Mouse (Mus musculus) limb, embryonic 14.5 days (tissue): ENCODE measurements at regions not wholly inside any gene's neighbourhood (a gene's known extent, or its start where the extent isn't known, plus 50 kb on each side); places are given as distances from the start of the nearest gene placed in this dataset.

Source experiments
- ATAC-seq: fragments of 200-750 bp; cut with Nextera tagmentation; 2 replicates; pipeline ENCODE4 v1.8.0; 2017; ENCODE audit warnings: low read depth, moderate number of reproducible peaks, moderate TSS enrichment; ENCODE audit not compliant: low FRiP score
- DNase-seq: peaks from one replicate; pipeline ENCODE4 v3.0.0-alpha.2; 2015; ENCODE audit warnings: low spot score
- H3K27ac ChIP-seq: fragments of 300-500 bp; sonication (generic); replicated peaks from 2 replicates; pipeline ENCODE4 v1.5.1; 2014; ENCODE audit warnings: low read depth, mild to moderate bottlenecking, low read length, moderate library complexity, mixed read lengths
- H3K27me3 ChIP-seq: fragments of 300-500 bp; sonication (generic); 2 replicates; pipeline ENCODE4 v1.6.1; 2014; ENCODE audit warnings: low read length, mixed read lengths; ENCODE audit not compliant: control insufficient read depth, insufficient read depth
- H3K36me3 ChIP-seq: fragments of 300-500 bp; sonication (generic); 2 replicates; pipeline ENCODE4 v1.6.1; 2014; ENCODE audit warnings: mild to moderate bottlenecking, low read length, moderate library complexity, mixed read lengths; ENCODE audit not compliant: control insufficient read depth, insufficient read depth
- H3K4me1 ChIP-seq: fragments of 300-500 bp; sonication (generic); 2 replicates; pipeline ENCODE4 v1.6.1; 2014; ENCODE audit warnings: antibody characterized with exemption, low read length, mixed read lengths; ENCODE audit not compliant: control insufficient read depth, insufficient read depth
- H3K4me2 ChIP-seq: fragments of 300-500 bp; sonication (generic); replicated peaks from 2 replicates; pipeline ENCODE4 v1.6.1; 2014; ENCODE audit warnings: low read depth, mild to moderate bottlenecking, low read length, moderate library complexity; ENCODE audit not compliant: severe bottlenecking
- H3K4me3 ChIP-seq: fragments of 300-500 bp; sonication (generic); replicated peaks from 2 replicates; pipeline ENCODE4 v1.5.1; 2014; ENCODE audit warnings: low read length
- H3K9ac ChIP-seq: fragments of 300-500 bp; sonication (generic); 2 replicates; pipeline ENCODE4 v1.6.1; 2014; ENCODE audit warnings: mild to moderate bottlenecking, low read depth, low read length, moderate library complexity; ENCODE audit not compliant: severe bottlenecking
- H3K9me3 ChIP-seq: fragments of 300-500 bp; sonication (generic); 2 replicates; pipeline ENCODE4 v1.6.1; 2016; ENCODE audit warnings: low read length; ENCODE audit not compliant: control insufficient read depth
- POLR2A ChIP-seq: fragments of 200-500 bp; IDR thresholded peaks from 2 replicates; pipeline ENCODE4 v1.8.0; 2012; ENCODE audit warnings: inconsistent platforms, mild to moderate bottlenecking, moderate library complexity, borderline replicate concordance; ENCODE audit not compliant: insufficient read depth, insufficient read length; ENCODE audit errors: extremely low read depth
- WGBS: fragments of 180-500 bp; shearing (Covaris S2); extraction: QIAGEN DNeasy Blood & Tissue Kit; methylation state at CpG from one replicate; pipeline ENCODE4 v1.1.7; 2014; 5-methylcytosine and 5-hydroxymethylcytosine counted together

DNA sequence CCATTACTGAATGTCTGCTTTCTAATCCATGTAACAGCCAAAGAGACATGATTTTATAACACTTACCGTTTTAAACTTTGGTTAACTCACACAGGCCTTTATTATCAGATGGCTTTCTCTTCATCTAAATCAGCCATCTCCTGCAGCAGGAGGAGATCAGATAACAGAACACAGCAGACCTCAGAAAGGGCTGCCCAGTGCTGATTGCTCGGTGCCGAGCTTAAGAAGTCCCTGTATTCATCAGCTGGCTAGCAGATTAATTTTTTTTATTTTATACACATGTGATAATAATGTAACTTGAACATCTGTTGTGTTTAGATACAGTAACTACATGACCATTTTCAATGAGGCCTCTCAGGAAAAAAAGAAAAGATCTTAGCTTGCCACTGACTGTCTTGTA lies 155.9 kb upstream of the Lpp start:
- Histone ChIP-seq H3K9ac (no peak overlapping the region), H3K27ac (no peak overlapping the region), H3K9me3 (no peaks in the 10 kb centered on the region), H3K27me3 (no peaks in the 10 kb centered on the region), H3K36me3 (no peaks in the 10 kb centered on the region), H3K4me2 (no peak overlapping the region), H3K4me1 (peaks cover 23% of the 10 kb centered on the region), H3K4me3 (no peak overlapping the region)
- ATAC-seq (no peak), DNase-seq (no peak)
- TF ChIP-seq POLR2A: no peak
- 50% methylated on average over 3 of the region's 3 CpGs for WGBS

DNA sequence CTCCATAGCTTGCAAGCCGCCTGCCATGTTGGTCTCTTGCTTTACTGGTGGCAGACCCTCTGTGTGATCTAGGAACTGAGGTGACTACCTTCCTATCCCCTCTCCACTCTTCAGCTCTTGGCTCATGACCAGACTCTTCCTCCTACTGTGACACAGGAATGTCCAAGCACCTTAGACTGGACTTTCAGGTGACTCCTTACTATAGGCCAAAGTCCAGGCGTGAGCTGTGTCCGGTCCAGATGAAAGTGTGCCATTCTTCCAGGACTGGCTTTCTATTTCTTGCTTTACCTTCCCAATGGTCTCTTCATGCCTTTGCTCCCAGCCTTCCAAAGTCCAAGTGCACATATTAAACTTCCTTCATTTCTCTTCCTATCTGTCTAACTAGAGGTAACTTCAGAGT lies 156.3 kb upstream of the Lpp start:
- ATAC-seq (no peak), DNase-seq (no peak)
- no peak for TF ChIP-seq POLR2A

DNA sequence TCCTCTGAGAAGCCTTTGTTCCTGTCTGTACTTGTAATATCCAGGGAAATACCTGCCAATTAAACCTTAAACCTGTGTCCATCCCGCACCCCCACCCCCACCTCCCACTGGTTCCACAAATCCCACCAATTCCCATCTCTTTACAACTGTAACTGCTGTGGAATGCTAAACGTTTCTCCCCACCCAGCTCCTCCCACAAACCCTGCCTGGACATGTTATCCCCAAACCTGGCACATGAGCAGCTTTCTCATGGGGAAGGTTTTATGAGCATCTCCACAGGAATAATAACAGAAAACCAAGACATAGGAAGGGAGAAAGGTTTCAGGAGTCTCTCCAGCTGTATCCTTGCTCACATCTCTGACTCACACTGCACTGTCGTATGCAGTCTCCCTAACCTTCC lies 156.8 kb upstream of the Lpp start:
- H3K9me3 ChIP-seq: no peaks in the 10 kb centered on the region
- no peak overlapping the region for H3K4me2 ChIP-seq
- no peak for TF ChIP-seq POLR2A
- 45% methylated on average over 3 of the region's 3 CpGs for WGBS
- H3K4me1 ChIP-seq: peaks cover 23% of the 10 kb centered on the region
- no peak overlapping the region for H3K9ac ChIP-seq
- no peak overlapping the region for H3K4me3 ChIP-seq
- no peak overlapping the region for H3K27ac ChIP-seq
- no peak for ATAC-seq
- H3K27me3 ChIP-seq: no peaks in the 10 kb centered on the region
- peak; percentile 23 for DNase-seq
- H3K36me3 ChIP-seq: no peaks in the 10 kb centered on the region

More for the DNA sequence above, 156.3 kb upstream of the Lpp start:
- Histone ChIP-seq H3K9me3 (no peaks in the 10 kb centered on the region), H3K36me3 (no peaks in the 10 kb centered on the region), H3K9ac (no peak overlapping the region), H3K4me3 (no peak overlapping the region), H3K4me2 (no peak overlapping the region), H3K27ac (no peak overlapping the region), H3K27me3 (no peaks in the 10 kb centered on the region), H3K4me1 (peaks cover 23% of the 10 kb centered on the region)
- WGBS: 96% methylated on average over 3 of the region's 3 CpGs

DNA sequence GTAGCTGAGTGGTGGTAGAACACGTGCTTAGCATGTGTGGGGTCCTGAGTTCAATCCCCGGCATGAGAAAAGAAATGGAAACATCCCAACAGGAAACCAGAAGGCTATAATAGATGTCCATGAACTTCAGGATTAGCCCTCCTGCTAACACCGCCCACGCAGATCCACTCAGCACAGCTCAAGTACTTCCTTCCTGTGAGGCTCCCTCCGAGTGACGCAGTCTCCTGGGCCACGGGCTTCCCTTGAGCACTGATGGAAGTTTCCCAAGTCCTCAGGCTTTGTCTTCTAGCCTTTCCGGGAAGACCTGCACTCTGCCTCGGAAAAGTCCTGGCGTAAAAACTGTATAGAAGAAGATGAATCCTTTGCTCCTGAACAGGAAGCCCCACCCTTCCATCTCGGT lies 158.5 kb upstream of the Lpp start:
- no peak for ATAC-seq
- Histone ChIP-seq H3K27ac (no peak overlapping the region), H3K9me3 (no peaks in the 10 kb centered on the region), H3K27me3 (no peaks in the 10 kb centered on the region), H3K4me3 (no peak overlapping the region), H3K36me3 (no peaks in the 10 kb centered on the region), H3K4me2 (no peak overlapping the region), H3K9ac (no peak overlapping the region), H3K4me1 (peaks cover 23% of the 10 kb centered on the region)
- TF ChIP-seq POLR2A: no peak
- 73% methylated on average over 11 of the region's 11 CpGs for WGBS
- DNase-seq: no peak

DNA sequence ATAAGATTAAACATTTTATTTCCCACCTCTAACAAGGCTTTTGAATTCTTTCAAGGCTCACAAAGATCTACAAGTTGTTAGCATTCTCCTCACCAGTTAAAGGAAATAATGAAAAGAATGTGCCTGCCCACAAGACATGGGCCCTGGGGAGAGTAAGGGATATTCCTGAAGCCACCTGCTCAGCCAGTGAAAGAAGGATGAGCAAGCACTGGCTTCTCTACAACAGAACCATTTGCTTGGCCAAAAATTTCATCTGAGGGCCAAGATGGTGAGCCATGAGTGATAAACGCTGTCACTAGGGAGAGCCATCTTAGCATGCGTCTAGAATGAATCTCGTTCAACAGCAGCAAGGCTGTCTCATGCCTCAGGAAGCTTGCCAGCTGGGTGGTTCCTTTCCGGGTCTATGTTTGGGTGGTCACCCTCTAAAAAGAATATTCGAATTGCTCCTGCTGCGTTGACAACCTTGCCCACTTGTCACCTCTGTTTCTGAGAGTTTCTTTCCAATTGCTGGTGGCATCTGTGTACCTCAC lies 161.2 kb upstream of the Lpp start:
- no peak for ATAC-seq
- no peak for TF ChIP-seq POLR2A
- DNase-seq: no peak

DNA sequence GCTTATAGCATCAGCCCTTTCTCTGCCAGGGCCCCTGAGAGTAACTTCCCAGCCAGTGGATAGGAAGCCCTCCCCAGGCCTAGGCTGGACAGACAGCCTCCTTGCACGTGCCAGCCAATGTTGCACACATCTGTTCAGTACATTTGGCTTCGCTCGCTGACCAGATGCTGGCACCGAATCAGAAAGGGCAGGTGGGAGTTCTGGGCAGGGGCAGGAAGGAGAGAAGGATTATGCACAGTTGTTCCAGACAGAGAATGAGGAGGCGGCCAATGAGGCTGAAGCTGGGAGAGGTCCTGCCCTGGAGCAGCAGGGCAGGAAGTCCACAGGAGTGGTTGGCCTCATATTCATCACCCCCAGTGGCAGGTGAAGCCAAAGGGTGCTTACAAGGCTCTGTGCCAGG lies 161.8 kb upstream of the Lpp start:
- H3K4me1 ChIP-seq: peaks cover 11% of the 10 kb centered on the region
- no peaks in the 10 kb centered on the region for H3K27me3 ChIP-seq
- DNase-seq (peak; percentile 54), ATAC-seq (peak; percentile 86)
- WGBS: 42% methylated on average over 5 of the region's 5 CpGs
- no peak for TF ChIP-seq POLR2A
- no peak overlapping the region for H3K4me2 ChIP-seq
- no peaks in the 10 kb centered on the region for H3K36me3 ChIP-seq
- H3K9me3 ChIP-seq: no peaks in the 10 kb centered on the region
- no peak overlapping the region for H3K27ac ChIP-seq
- H3K9ac ChIP-seq: no peak overlapping the region
- H3K4me3 ChIP-seq: no peak overlapping the region

More for the DNA sequence above, 161.2 kb upstream of the Lpp start:
- H3K4me3 ChIP-seq: no peak overlapping the region
- H3K4me2 ChIP-seq: no peak overlapping the region
- H3K27me3 ChIP-seq: no peaks in the 10 kb centered on the region
- no peaks in the 10 kb centered on the region for H3K9me3 ChIP-seq
- H3K27ac ChIP-seq: no peak overlapping the region
- 87% methylated on average over 6 of the region's 6 CpGs for WGBS
- H3K4me1 ChIP-seq: peaks cover 15% of the 10 kb centered on the region
- no peaks in the 10 kb centered on the region for H3K36me3 ChIP-seq
- H3K9ac ChIP-seq: no peak overlapping the region
